Mouse (Mus musculus) myocyte (in vitro differentiated cells): ENCODE results near the gene Wee2.

Experiments used
- E2F4 ChIP-seq: IDR thresholded peaks from one replicate; pipeline ENCODE4 v1.6.1; 2011; ENCODE audit warnings: mild to moderate bottlenecking, control low read depth, moderate library complexity; ENCODE audit not compliant: insufficient read depth
- MAX ChIP-seq: IDR thresholded peaks from one replicate; pipeline ENCODE4 v1.6.1; 2011; ENCODE audit warnings: low read depth, mild to moderate bottlenecking, control low read depth
- MYOD1 ChIP-seq, 3 experiments: IDR thresholded peaks; one replicate each; pipeline ENCODE4 v1.6.1; 2011; ENCODE audit warnings: control low read depth in 2 of 3, low read depth in 2 of 3, mild to moderate bottlenecking in 2 of 3, moderate library complexity in 1 of 3; ENCODE audit not compliant: insufficient read length in 2 of 3, control insufficient read depth in 1 of 3
- POLR2A ChIP-seq: IDR thresholded peaks from one replicate; pipeline ENCODE4 v1.6.1; 2011; ENCODE audit warnings: low read depth, mild to moderate bottlenecking, control low read depth, moderate library complexity; ENCODE audit not compliant: insufficient read length
- REST ChIP-seq: IDR thresholded peaks from one replicate; pipeline ENCODE4 v1.6.1; 2011; ENCODE audit warnings: mild to moderate bottlenecking, control low read depth, moderate library complexity; ENCODE audit not compliant: insufficient read depth, insufficient read length
- USF1 ChIP-seq: IDR thresholded peaks from one replicate; pipeline ENCODE4 v1.6.1; 2011; ENCODE audit warnings: low read depth, mild to moderate bottlenecking, control low read depth, moderate library complexity

- TF ChIP-seq POLR2A (no peak), MAX (no peak), MYOD1 (IDR thresholded peaks at IDR 0.05; ENCODE audit: control insufficient read depth in 1 of 3, insufficient read length in 2 of 3, low read depth in 2 of 3) (no peak), REST (no peak), USF1 (no peak), E2F4 (no peak)
Observed at GRCm38 (mm10) chr6:40439731-40440130, 843 bp downstream of the Wee2 start.
